Mouse (Mus musculus) forebrain, embryonic 12.5 days (tissue): ENCODE data around the gene Pitpnc1. TPM values are rescaled to one million over a fixed set of nuclear protein-coding genes. Genes with fewer than 3 reads are reported as not detected.

Source experiments
- ATAC-seq: fragments of 200-750 bp; cut with Nextera tagmentation; 2 replicates; pipeline ENCODE4 v1.8.0; 2017; ENCODE audit warnings: moderate TSS enrichment; ENCODE audit not compliant: low FRiP score
- H3K27ac ChIP-seq: fragments of 300-500 bp; sonication (generic); 2 replicates; pipeline ENCODE4 v1.5.1; 2016; ENCODE audit warnings: mild to moderate bottlenecking
- H3K27me3 ChIP-seq: fragments of 300-500 bp; sonication (generic); 2 replicates; pipeline ENCODE4 v1.6.1; 2016; ENCODE audit warnings: mild to moderate bottlenecking
- H3K36me3 ChIP-seq: fragments of 300-500 bp; sonication (generic); replicated peaks from 2 replicates; pipeline ENCODE4 v1.6.1; 2016; ENCODE audit warnings: mild to moderate bottlenecking
- H3K4me1 ChIP-seq: fragments of 300-500 bp; sonication (generic); 2 replicates; pipeline ENCODE4 v1.6.1; 2016
- H3K4me2 ChIP-seq: fragments of 300-500 bp; sonication (generic); 2 replicates; pipeline ENCODE4 v1.6.1; 2016; ENCODE audit warnings: mild to moderate bottlenecking, moderate library complexity
- H3K4me3 ChIP-seq: fragments of 300-500 bp; sonication (generic); replicated peaks from 2 replicates; pipeline ENCODE4 v1.5.1; 2016; ENCODE audit warnings: mild to moderate bottlenecking
- H3K9ac ChIP-seq: fragments of 300-500 bp; sonication (generic); 2 replicates; pipeline ENCODE4 v1.6.1; 2016; ENCODE audit warnings: mild to moderate bottlenecking
- H3K9me3 ChIP-seq: fragments of 300-500 bp; sonication (generic); 2 replicates; pipeline ENCODE4 v1.6.1; 2016
- WGBS: fragments of 180-500 bp; shearing (Covaris S2); methylation state at CpG from one replicate; pipeline ENCODE4 v1.1.7; 2016; 5-methylcytosine and 5-hydroxymethylcytosine counted together
- polyA plus RNA-seq: library from polyadenylated mRNA; unstranded; fragments of >200 nt; fragmentation: Nextera tagmentation; extraction: Ambion mirVana; gene quantifications from 2 replicates; pipeline ENCODE4 v1.2.1, GENCODE M21; 2016

Pitpnc1 gene
- polyA plus RNA-seq, 1 experiment from 2014 or later = 34.7 TPM

- Histone ChIP-seq H3K4me2 (no peak overlapping the region), H3K27ac (no peak overlapping the region), H3K4me3 (no peak overlapping the region), H3K9ac (no peak overlapping the region), H3K36me3 (peaks cover 4% of the 10 kb centered on the region; the same call in 1 of the 2 replicates), H3K9me3 (peaks cover 6% of the 10 kb centered on the region; the same call in 1 of the 2 replicates), H3K27me3 (no peaks in the 10 kb centered on the region), H3K4me1 (peaks cover 12% of the 10 kb centered on the region)
- WGBS = 91% methylated on average over 9 of the region's 9 CpGs
- ATAC-seq = no peak
Observed at GRCm38 (mm10) chr11:107270564-107270963, 199.9 kb downstream of the Pitpnc1 start.

GRCm38 (mm10) chr11:107267522-107267921 is 203.0 kb downstream of the Pitpnc1 start:
- H3K27ac ChIP-seq = no peak overlapping the region
- ATAC-seq = no peak
- H3K4me1 ChIP-seq = peaks cover 17% of the 10 kb centered on the region
- peaks cover 4% of the 10 kb centered on the region; the same call in 1 of the 2 replicates for H3K36me3 ChIP-seq
- H3K27me3 ChIP-seq = no peaks in the 10 kb centered on the region
- H3K9me3 ChIP-seq = peaks cover 6% of the 10 kb centered on the region; the same call in 1 of the 2 replicates
- H3K4me3 ChIP-seq = no peak overlapping the region
- H3K4me2 ChIP-seq = no peak overlapping the region
- 98% methylated on average over 3 of the region's 3 CpGs for WGBS
- H3K9ac ChIP-seq = no peak overlapping the region

GRCm38 (mm10) chr11:107265861-107266260 is 204.6 kb downstream of the Pitpnc1 start:
- Histone ChIP-seq H3K27me3 (no peaks in the 10 kb centered on the region), H3K4me2 (no peak overlapping the region), H3K4me3 (no peak overlapping the region), H3K27ac (no peak overlapping the region), H3K36me3 (peaks cover 4% of the 10 kb centered on the region; the same call in 1 of the 2 replicates), H3K9me3 (peaks cover 6% of the 10 kb centered on the region; the same call in 1 of the 2 replicates), H3K9ac (no peak overlapping the region), H3K4me1 (peaks cover 11% of the 10 kb centered on the region)
- no peak for ATAC-seq
- WGBS = 91% methylated on average over 4 of the region's 4 CpGs

GRCm38 (mm10) chr11:107264889-107265615 is 205.4 kb downstream of the Pitpnc1 start:
- peaks cover 11% of the 10 kb centered on the region for H3K4me1 ChIP-seq
- H3K4me3 ChIP-seq = no peak overlapping the region
- no peak overlapping the region for H3K9ac ChIP-seq
- 60% methylated on average over 20 of the region's 20 CpGs for WGBS
- no peak for ATAC-seq
- peaks cover 4% of the 10 kb centered on the region; the same call in 1 of the 2 replicates for H3K36me3 ChIP-seq
- H3K27me3 ChIP-seq = no peaks in the 10 kb centered on the region
- H3K9me3 ChIP-seq = peaks cover 6% of the 10 kb centered on the region; the same call in 1 of the 2 replicates
- no peak overlapping the region for H3K4me2 ChIP-seq
- peak overlapping the region; percentile 31; the same call in 1 of the 2 replicates for H3K27ac ChIP-seq

- whole genome bisulfite sequencing = 89% methylated on average over 9 of the region's 9 CpGs
- ATAC-seq = no peak
- H3K36me3 ChIP-seq = peaks cover 4% of the 10 kb centered on the region; the same call in 1 of the 2 replicates
- H3K9ac ChIP-seq = no peak overlapping the region
- no peak overlapping the region for H3K4me2 ChIP-seq
- H3K4me3 ChIP-seq = no peak overlapping the region
- H3K9me3 ChIP-seq = peaks cover 6% of the 10 kb centered on the region; the same call in 1 of the 2 replicates
- peaks cover 11% of the 10 kb centered on the region for H3K4me1 ChIP-seq
- no peaks in the 10 kb centered on the region for H3K27me3 ChIP-seq
- no peak overlapping the region for H3K27ac ChIP-seq
Observed at GRCm38 (mm10) chr11:107263838-107264237, 206.7 kb downstream of the Pitpnc1 start.

GRCm38 (mm10) chr11:107259428-107259827 is 211.1 kb downstream of the Pitpnc1 start:
- Histone ChIP-seq H3K9ac (no peak overlapping the region), H3K4me2 (no peak overlapping the region), H3K27ac (no peak overlapping the region), H3K27me3 (no peaks in the 10 kb centered on the region), H3K9me3 (no peaks in the 10 kb centered on the region), H3K4me1 (0 out of 2 replicates have a peak, but pooled peaks cover under 1% of the 10 kb centered on the region), H3K4me3 (no peak overlapping the region), H3K36me3 (no peaks in the 10 kb centered on the region)
- no peak for ATAC-seq
- WGBS = 73% methylated on average over 7 of the region's 7 CpGs

- Histone ChIP-seq H3K27ac (no peak overlapping the region), H3K27me3 (no peaks in the 10 kb centered on the region), H3K36me3 (peaks cover 18% of the 10 kb centered on the region), H3K4me1 (no peaks in the 10 kb centered on the region), H3K9ac (no peak overlapping the region), H3K4me2 (no peak overlapping the region), H3K9me3 (no peaks in the 10 kb centered on the region), H3K4me3 (no peak overlapping the region)
- no peak for ATAC-seq
- WGBS = 90% methylated on average over 11 of the region's 11 CpGs
Observed at GRCm38 (mm10) chr11:107255185-107255584, 215.3 kb downstream of the Pitpnc1 start.

GRCm38 (mm10) chr11:107254181-107254580 is 216.3 kb downstream of the Pitpnc1 start:
- H3K27me3 ChIP-seq = no peaks in the 10 kb centered on the region
- no peak overlapping the region for H3K9ac ChIP-seq
- no peak overlapping the region for H3K27ac ChIP-seq
- H3K36me3 ChIP-seq = peaks cover 22% of the 10 kb centered on the region
- no peak overlapping the region for H3K4me2 ChIP-seq
- 94% methylated on average over 7 of the region's 7 CpGs for WGBS
- no peaks in the 10 kb centered on the region for H3K9me3 ChIP-seq
- ATAC-seq = no peak
- H3K4me1 ChIP-seq = no peaks in the 10 kb centered on the region
- no peak overlapping the region for H3K4me3 ChIP-seq

GRCm38 (mm10) chr11:107252026-107252425 is 218.5 kb downstream of the Pitpnc1 start:
- Histone ChIP-seq H3K9ac (no peak overlapping the region), H3K4me2 (no peak overlapping the region), H3K27ac (no peak overlapping the region), H3K9me3 (no peaks in the 10 kb centered on the region), H3K4me1 (no peaks in the 10 kb centered on the region), H3K27me3 (no peaks in the 10 kb centered on the region), H3K36me3 (peaks cover 29% of the 10 kb centered on the region), H3K4me3 (no peak overlapping the region)
- ATAC-seq = no peak
- 96% methylated on average over 10 of the region's 10 CpGs for WGBS

- Histone ChIP-seq H3K9ac (no peak overlapping the region), H3K9me3 (no peaks in the 10 kb centered on the region), H3K4me1 (no peaks in the 10 kb centered on the region), H3K27me3 (no peaks in the 10 kb centered on the region), H3K27ac (no peak overlapping the region), H3K4me3 (no peak overlapping the region), H3K36me3 (peaks cover 29% of the 10 kb centered on the region), H3K4me2 (no peak overlapping the region)
- ATAC-seq = no peak
- 87% methylated on average over 7 of the region's 7 CpGs for WGBS
Observed at GRCm38 (mm10) chr11:107251460-107251859, 219.0 kb downstream of the Pitpnc1 start.

GRCm38 (mm10) chr11:107250882-107251281 is 219.6 kb downstream of the Pitpnc1 start:
- Histone ChIP-seq H3K36me3 (peaks cover 32% of the 10 kb centered on the region), H3K9ac (no peak overlapping the region), H3K4me2 (no peak overlapping the region), H3K27ac (no peak overlapping the region), H3K27me3 (no peaks in the 10 kb centered on the region), H3K4me3 (no peak overlapping the region), H3K9me3 (no peaks in the 10 kb centered on the region; the same call in 1 of the 2 replicates), H3K4me1 (no peaks in the 10 kb centered on the region)
- ATAC-seq = no peak
- 85% methylated on average over 8 of the region's 8 CpGs for WGBS

- H3K27ac ChIP-seq = no peak overlapping the region
Observed at GRCm38 (mm10) chr11:107248753-107249152, 221.7 kb downstream of the Pitpnc1 start.

More at GRCm38 (mm10) chr11:107248753-107249152, 221.7 kb downstream of the Pitpnc1 start:
- Histone ChIP-seq H3K4me1 (no peaks in the 10 kb centered on the region), H3K4me2 (no peak overlapping the region), H3K9me3 (no peaks in the 10 kb centered on the region; the same call in 1 of the 2 replicates), H3K9ac (no peak overlapping the region), H3K36me3 (peaks cover 40% of the 10 kb centered on the region), H3K27me3 (no peaks in the 10 kb centered on the region), H3K4me3 (no peak overlapping the region)
- ATAC-seq = no peak
- WGBS = 96% methylated on average over 7 of the region's 7 CpGs
